ENCODE assay signal across 26 mouse cellular contexts in the genomic region with DNA sequence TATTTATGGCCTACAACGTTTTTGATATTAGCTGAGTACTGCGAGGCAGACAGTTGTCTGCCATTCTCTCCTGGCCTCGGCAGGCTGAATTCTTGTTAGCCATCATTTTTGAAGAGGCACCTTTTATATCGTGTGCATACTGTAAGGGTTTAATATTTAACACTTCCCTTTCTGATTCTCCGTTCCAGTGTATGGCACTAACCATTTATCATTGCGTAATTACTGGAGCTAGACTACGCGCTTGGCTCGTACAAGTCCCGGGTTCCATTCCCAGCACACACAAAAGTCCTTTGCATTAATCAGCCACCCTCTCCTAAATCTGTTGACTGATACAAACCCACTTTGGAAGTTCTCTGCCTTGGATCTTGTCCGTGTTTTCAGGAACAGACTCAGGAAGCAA. TPM values are rescaled to one million over a fixed set of nuclear protein-coding genes. Genes with fewer than 3 reads are reported as not detected.
"Had no signal": no experiment of that assay in that cellular context is flagged by ENCODE, and none has a peak within 500 bp of the region (broad histone marks: within the 10 kb centered on the region; RNA-seq: fewer than 3 reads in every experiment).

No protein-coding gene starts in this region.

- H3K4me3 ChIP-seq: limb, embryonic 12.5 days; limb, embryonic 15.5 days had no signal

- H3K27me3 ChIP-seq: limb, embryonic 12.5 days; limb, embryonic 15.5 days had no signal

- H3K4me2 ChIP-seq: limb, embryonic 12.5 days; limb, embryonic 15.5 days; midbrain, embryonic 11.5 days had no signal

- H3K27ac ChIP-seq: limb, embryonic 12.5 days; limb, embryonic 15.5 days; macrophage; stomach, postnatal 0 days had no signal

- H3K9ac ChIP-seq: limb, embryonic 12.5 days; limb, embryonic 15.5 days had no signal

- DNase-seq: kidney, adult 18-20 months; kidney, adult 9 months; kidney, postnatal 14 days; kidney, postnatal 4 days; left cerebral cortex, postnatal 4 days; lung, adult 2 months; lung, postnatal 14 days; midbrain, embryonic 14.5 days; thymus, adult 2 months; thymus, postnatal 14 days; thymus, postnatal 4 days had no signal

- H3K9me3 ChIP-seq: limb, embryonic 12.5 days; limb, embryonic 15.5 days had no signal

RNA-seq across cellular contexts. Expression of a gene that starts 47.7 kb away (rescaled TPM):
- total RNA-seq: layer of hippocampus, postnatal 14 days; megakaryocyte-erythroid progenitor cell, adult 5-6 weeks; midbrain, postnatal 0 days had no signal
- polyA plus RNA-seq: intestine, embryonic 14.5 days; kidney, embryonic 16.5 days; limb, embryonic 12.5 days; limb, embryonic 15.5 days; lung, embryonic 16.5 days; macrophage; midbrain, embryonic 11.5 days; midbrain, postnatal 0 days; neural tube, embryonic 11.5 days; neural tube, embryonic 14.5 days; small intestine, adult 2 months; stomach, embryonic 14.5 days; stomach, postnatal 0 days had no signal
